Mouse (Mus musculus): ENCODE results near the gene Mybpc2.

DNA sequence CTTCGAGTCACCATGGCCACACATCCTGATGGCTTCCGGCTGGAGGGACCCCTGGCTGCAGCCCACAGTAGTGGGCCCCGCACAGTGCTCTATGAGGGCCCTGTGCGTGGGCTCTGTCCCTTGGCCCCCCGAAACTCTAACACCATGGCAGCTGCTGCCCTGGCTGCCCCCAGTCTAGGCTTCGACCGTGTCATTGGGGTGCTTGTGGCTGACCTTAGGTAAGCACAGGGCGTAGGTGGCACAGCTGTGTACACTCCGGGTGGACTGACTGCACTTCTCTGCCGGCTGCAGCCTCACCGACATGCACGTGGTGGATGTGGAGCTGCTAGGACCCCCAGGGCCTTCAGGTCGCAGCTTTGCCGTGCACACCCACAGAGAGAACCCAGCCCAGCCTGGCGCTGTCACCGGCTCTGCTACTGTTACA, 57.6 kb downstream of the Mybpc2 start:
- TF ChIP-seq POLR2A (IDR thresholded peaks at IDR 0.05; ENCODE audit: borderline replicate concordance, low read depth, low read length) (no peak), CTCF (IDR thresholded peaks at IDR 0.05; ENCODE audit: low read depth, low read length) (no peak)
